Mouse (Mus musculus) liver, embryonic 12.5 days (tissue): ENCODE results near the gene Ppp3ca. TPM values are rescaled to one million over a fixed set of nuclear protein-coding genes. Genes with fewer than 3 reads are reported as not detected.

ENCODE experiments used
- ATAC-seq: fragments of 200-750 bp; cut with Nextera tagmentation; 2 replicates; pipeline ENCODE4 v1.8.0; 2017; ENCODE audit warnings: moderate number of reproducible peaks, mild to moderate bottlenecking, moderate library complexity
- H3K27ac ChIP-seq: fragments of 300-500 bp; sonication (generic); 2 replicates; pipeline ENCODE4 v1.5.1; 2016; ENCODE audit warnings: mild to moderate bottlenecking
- H3K27me3 ChIP-seq: fragments of 300-500 bp; sonication (generic); replicated peaks from 2 replicates; pipeline ENCODE4 v1.6.1; 2016; ENCODE audit warnings: mild to moderate bottlenecking, moderate library complexity
- H3K36me3 ChIP-seq: fragments of 300-500 bp; sonication (generic); 2 replicates; pipeline ENCODE4 v1.6.1; 2016; ENCODE audit warnings: mild to moderate bottlenecking, moderate library complexity
- H3K4me1 ChIP-seq: fragments of 300-500 bp; sonication (generic); 2 replicates; pipeline ENCODE4 v1.6.1; 2016
- H3K4me2 ChIP-seq: fragments of 300-500 bp; sonication (generic); 2 replicates; pipeline ENCODE4 v1.6.1; 2016; ENCODE audit warnings: mild to moderate bottlenecking, moderate library complexity
- H3K4me3 ChIP-seq: fragments of 300-500 bp; sonication (generic); 2 replicates; pipeline ENCODE4 v1.5.1; 2016; ENCODE audit warnings: mild to moderate bottlenecking, moderate library complexity
- H3K9ac ChIP-seq: fragments of 300-500 bp; sonication (generic); 2 replicates; pipeline ENCODE4 v1.6.1; 2016; ENCODE audit warnings: mild to moderate bottlenecking, moderate library complexity
- H3K9me3 ChIP-seq: fragments of 300-500 bp; sonication (generic); replicated peaks from 2 replicates; pipeline ENCODE4 v1.6.1; 2016; ENCODE audit warnings: mild to moderate bottlenecking, moderate library complexity
- WGBS: fragments of 180-500 bp; shearing (Covaris S2); methylation state at CpG from one replicate; pipeline ENCODE4 v1.1.7; 2016; ENCODE audit not compliant: insufficient replicate concordance; 5-methylcytosine and 5-hydroxymethylcytosine counted together
- polyA plus RNA-seq: library from polyadenylated mRNA; unstranded; fragments of >200 nt; fragmentation: Nextera tagmentation; extraction: Ambion mirVana; gene quantifications from 2 replicates; pipeline ENCODE4 v1.2.1, GENCODE M21; 2016

The Ppp3ca gene
- polyA plus RNA-seq, 1 experiment from 2014 or later: 25.3 TPM

DNA sequence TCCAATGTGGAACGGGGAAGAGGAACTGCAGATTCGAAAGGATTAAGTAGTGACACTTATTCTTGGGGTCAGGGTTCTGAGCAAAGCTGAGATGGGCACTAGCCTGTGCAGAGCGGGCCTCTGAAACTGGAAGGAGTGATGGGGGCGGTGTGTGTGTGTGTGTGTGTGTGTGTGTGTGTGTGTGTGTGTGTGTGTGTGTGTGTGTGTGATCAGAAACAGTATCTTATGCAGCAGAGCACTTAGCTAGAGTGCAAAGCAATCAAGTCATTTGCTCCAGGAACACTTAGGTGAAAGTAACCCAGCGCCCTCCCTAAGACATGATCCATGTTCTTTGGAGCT, 2.0 kb downstream of the Ppp3ca start:
- H3K27ac ChIP-seq: no peak overlapping the region
- no peaks in the 10 kb centered on the region for H3K27me3 ChIP-seq
- H3K9ac ChIP-seq: peak overlapping the region; percentile 90
- no peak for ATAC-seq
- H3K4me2 ChIP-seq: peak overlapping the region; percentile 99
- no peaks in the 10 kb centered on the region for H3K36me3 ChIP-seq
- H3K4me1 ChIP-seq: peaks cover 32% of the 10 kb centered on the region
- no peaks in the 10 kb centered on the region for H3K9me3 ChIP-seq
- 14% methylated on average over 5 of the region's 5 CpGs for WGBS
- peak overlapping the region; percentile 78 for H3K4me3 ChIP-seq

- Histone ChIP-seq H3K27me3 (no peaks in the 10 kb centered on the region), H3K36me3 (no peaks in the 10 kb centered on the region), H3K9me3 (no peaks in the 10 kb centered on the region), H3K4me2 (no peak overlapping the region), H3K4me1 (peaks cover 32% of the 10 kb centered on the region), H3K27ac (no peak overlapping the region), H3K9ac (no peak overlapping the region), H3K4me3 (no peak overlapping the region)
- no peak for ATAC-seq
- WGBS: 79% methylated on average over 3 of the region's 3 CpGs
Measured at GRCm38 (mm10) chr3:136672870-136673269, 2.9 kb downstream of the Ppp3ca start.

- no peak overlapping the region for H3K9ac ChIP-seq
- no peaks in the 10 kb centered on the region for H3K9me3 ChIP-seq
- H3K27me3 ChIP-seq: no peaks in the 10 kb centered on the region
- H3K4me2 ChIP-seq: no peak overlapping the region
- no peak for ATAC-seq
- no peak overlapping the region for H3K27ac ChIP-seq
- WGBS: 42% methylated on average over 2 of the region's 2 CpGs
- H3K4me3 ChIP-seq: no peak overlapping the region
- no peaks in the 10 kb centered on the region for H3K36me3 ChIP-seq
- H3K4me1 ChIP-seq: peaks cover 30% of the 10 kb centered on the region
Measured at GRCm38 (mm10) chr3:136673363-136673762, 3.4 kb downstream of the Ppp3ca start.

GRCm38 (mm10) chr3:136674486-136674885, 4.6 kb downstream of the Ppp3ca start:
- Histone ChIP-seq H3K9ac (no peak overlapping the region), H3K4me2 (no peak overlapping the region), H3K27me3 (no peaks in the 10 kb centered on the region), H3K27ac (no peak overlapping the region), H3K36me3 (no peaks in the 10 kb centered on the region), H3K9me3 (no peaks in the 10 kb centered on the region), H3K4me3 (no peak overlapping the region), H3K4me1 (peaks cover 22% of the 10 kb centered on the region)
- no peak for ATAC-seq
- WGBS: 77% methylated on average over 5 of the region's 5 CpGs

DNA sequence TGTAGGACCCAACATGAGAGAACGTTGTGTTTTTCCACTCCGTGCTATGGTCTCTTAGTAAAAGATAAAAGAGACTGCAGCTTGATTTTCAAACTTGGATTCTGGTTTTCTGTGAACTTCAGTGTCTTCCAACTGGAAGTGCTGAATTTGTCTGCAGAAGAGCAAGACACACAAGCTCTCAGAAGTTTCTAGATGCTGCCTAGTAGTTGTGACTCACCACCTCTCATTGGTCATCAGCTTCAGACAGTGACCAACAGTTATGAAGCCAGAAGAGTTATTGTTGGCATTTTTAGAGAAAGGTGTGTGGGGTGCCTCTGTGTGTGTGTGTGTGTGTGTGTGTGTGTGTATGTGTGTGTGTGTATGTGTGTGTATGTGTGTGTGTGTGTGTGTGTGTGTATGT, 7.1 kb downstream of the Ppp3ca start:
- Histone ChIP-seq H3K27me3 (no peaks in the 10 kb centered on the region), H3K4me3 (no peak overlapping the region), H3K9ac (no peak overlapping the region), H3K36me3 (no peaks in the 10 kb centered on the region), H3K27ac (no peak overlapping the region), H3K4me1 (peaks cover 20% of the 10 kb centered on the region), H3K9me3 (no peaks in the 10 kb centered on the region), H3K4me2 (no peak overlapping the region)
- 88% methylated on average over 2 of the region's 2 CpGs for WGBS
- ATAC-seq: no peak

DNA sequence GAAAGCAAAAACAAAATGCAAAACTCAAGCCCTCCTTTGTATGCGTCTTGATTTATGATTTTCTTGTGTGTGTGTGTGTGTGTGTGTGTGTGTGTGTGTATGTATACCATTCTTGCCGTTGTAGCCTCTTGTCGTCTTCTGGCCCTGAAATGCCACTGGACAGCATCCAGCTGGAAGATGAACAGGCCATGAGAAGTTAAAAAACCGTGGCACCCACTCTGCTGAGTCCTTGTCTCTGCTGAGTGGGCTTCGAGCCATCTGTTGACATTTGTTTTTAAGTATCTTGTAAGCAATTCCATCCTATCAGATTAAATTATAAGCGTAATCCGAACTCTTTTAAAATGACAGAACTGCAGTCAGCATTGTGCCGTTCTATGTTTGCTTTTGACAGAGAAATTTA, 8.5 kb downstream of the Ppp3ca start:
- WGBS: 72% methylated on average over 8 of the region's 8 CpGs
- no peak overlapping the region for H3K4me3 ChIP-seq

GRCm38 (mm10) chr3:136679903-136680491, 10.1 kb downstream of the Ppp3ca start:
- H3K4me2 ChIP-seq: no peak overlapping the region
- WGBS: 64% methylated on average over 6 of the region's 6 CpGs
- no peak overlapping the region for H3K4me3 ChIP-seq
- no peaks in the 10 kb centered on the region for H3K9me3 ChIP-seq
- H3K27me3 ChIP-seq: no peaks in the 10 kb centered on the region
- no peak for ATAC-seq
- no peaks in the 10 kb centered on the region for H3K36me3 ChIP-seq
- H3K9ac ChIP-seq: no peak overlapping the region
- no peak overlapping the region for H3K27ac ChIP-seq
- H3K4me1 ChIP-seq: peaks cover 17% of the 10 kb centered on the region; the same call in 1 of the 2 replicates

More for the DNA sequence above, 8.5 kb downstream of the Ppp3ca start:
- Histone ChIP-seq H3K9me3 (no peaks in the 10 kb centered on the region), H3K36me3 (no peaks in the 10 kb centered on the region), H3K4me1 (peaks cover 16% of the 10 kb centered on the region), H3K27ac (no peak overlapping the region), H3K9ac (no peak overlapping the region), H3K4me2 (no peak overlapping the region), H3K27me3 (no peaks in the 10 kb centered on the region)
- no peak for ATAC-seq

GRCm38 (mm10) chr3:136682242-136682641, 12.3 kb downstream of the Ppp3ca start:
- 70% methylated on average over 8 of the region's 8 CpGs for WGBS
- H3K4me1 ChIP-seq: peaks cover 17% of the 10 kb centered on the region; the same call in 1 of the 2 replicates
- no peak overlapping the region for H3K9ac ChIP-seq
- no peaks in the 10 kb centered on the region for H3K27me3 ChIP-seq
- H3K27ac ChIP-seq: no peak overlapping the region
- H3K9me3 ChIP-seq: no peaks in the 10 kb centered on the region
- H3K4me3 ChIP-seq: no peak overlapping the region
- H3K4me2 ChIP-seq: no peak overlapping the region
- no peaks in the 10 kb centered on the region for H3K36me3 ChIP-seq
- no peak for ATAC-seq

DNA sequence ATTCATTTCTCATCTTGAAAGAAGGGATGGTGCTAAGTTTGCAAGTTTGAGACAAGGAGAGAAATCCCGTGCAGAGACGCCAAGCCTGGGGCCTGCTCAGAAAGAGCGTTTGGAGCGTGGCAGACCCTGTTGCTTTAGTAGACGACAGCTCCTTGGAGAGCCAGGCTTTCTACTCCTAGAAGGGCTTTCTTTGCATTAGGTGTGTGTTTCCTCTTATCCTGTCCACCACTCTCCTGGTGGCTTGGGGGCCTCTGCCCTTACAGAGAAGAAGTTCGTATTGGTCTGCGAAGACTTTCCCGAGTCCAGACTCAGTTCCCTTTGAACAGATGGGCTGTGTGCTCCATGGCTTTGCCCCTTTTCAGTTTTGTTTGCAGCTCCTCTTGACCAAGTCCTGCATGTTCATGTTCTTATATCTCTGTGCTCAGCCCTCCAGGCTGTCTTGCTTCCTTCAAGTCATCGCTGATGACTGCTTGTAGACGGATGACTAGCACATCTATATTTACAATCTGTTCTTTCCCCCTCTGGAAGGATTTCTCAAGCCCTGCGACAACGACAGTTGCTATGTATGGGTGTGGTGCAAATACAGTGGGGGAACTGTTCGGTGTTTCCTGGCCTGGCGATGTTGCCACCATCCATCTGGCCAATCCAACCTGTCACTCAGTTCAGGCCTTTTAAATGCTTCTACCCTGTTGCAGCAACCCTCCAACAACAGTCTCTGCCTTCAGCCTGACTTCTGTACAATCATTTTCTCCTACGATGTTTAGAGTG, 14.5 kb downstream of the Ppp3ca start:
- H3K9ac ChIP-seq: no peak overlapping the region
- H3K27ac ChIP-seq: no peak overlapping the region
- H3K36me3 ChIP-seq: no peaks in the 10 kb centered on the region
- 48% methylated on average over 15 of the region's 15 CpGs for WGBS
- ATAC-seq: 0 out of 2 replicates have a peak, but pooled peaks have one; percentile 30
- no peaks in the 10 kb centered on the region for H3K27me3 ChIP-seq
- H3K4me1 ChIP-seq: peaks cover 21% of the 10 kb centered on the region; the same call in 1 of the 2 replicates
- no peaks in the 10 kb centered on the region for H3K9me3 ChIP-seq
- H3K4me3 ChIP-seq: no peak overlapping the region
- H3K4me2 ChIP-seq: no peak overlapping the region

DNA sequence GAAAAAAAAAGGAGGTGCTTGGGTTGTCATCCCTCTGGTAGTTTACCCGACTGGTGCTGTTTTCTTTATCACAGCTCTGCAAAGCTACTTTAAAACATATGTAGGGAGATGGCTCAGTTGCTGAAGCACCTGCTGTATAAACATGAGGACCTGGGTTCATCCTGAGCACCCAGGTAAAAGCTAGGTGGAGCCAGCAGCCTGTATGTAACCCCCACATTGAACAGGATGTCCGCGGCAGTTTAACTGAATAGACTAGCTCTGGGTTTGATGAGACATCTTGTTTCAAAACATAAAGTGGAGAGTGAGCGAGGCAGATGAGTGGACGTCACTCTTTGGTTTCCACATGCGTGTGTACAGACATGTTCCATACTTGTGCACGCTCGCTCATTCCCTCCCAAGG, 16.5 kb downstream of the Ppp3ca start:
- 83% methylated on average over 8 of the region's 8 CpGs for WGBS
- Histone ChIP-seq H3K4me3 (no peak overlapping the region), H3K4me2 (no peak overlapping the region), H3K36me3 (no peaks in the 10 kb centered on the region), H3K9me3 (no peaks in the 10 kb centered on the region), H3K27me3 (no peaks in the 10 kb centered on the region), H3K9ac (no peak overlapping the region), H3K27ac (no peak overlapping the region), H3K4me1 (peaks cover 15% of the 10 kb centered on the region)
- no peak for ATAC-seq

DNA sequence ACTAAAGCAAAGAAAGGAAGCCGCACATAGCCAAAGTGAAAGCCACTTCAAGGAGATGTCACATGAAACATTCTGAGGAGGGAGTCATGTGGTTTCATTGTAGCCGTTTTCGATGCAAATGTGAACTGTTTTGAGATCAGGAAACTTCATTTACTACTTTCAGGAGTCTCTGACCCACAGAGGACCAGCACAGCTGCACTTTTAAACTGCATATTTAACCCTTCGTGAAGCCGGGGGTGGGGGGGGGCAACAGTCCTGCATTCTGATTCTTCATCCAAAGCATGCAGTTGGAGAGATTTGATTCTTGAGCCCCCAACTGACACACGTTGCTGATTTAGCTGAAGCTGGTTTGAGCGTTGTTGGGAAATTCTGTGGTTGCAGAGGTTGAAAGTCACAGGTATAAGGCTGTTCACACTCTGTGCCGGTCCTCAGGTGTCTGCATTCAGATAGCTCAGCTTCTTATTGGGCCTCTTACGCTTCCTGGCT, 18.2 kb downstream of the Ppp3ca start:
- no peak for ATAC-seq
- no peaks in the 10 kb centered on the region for H3K36me3 ChIP-seq
- H3K4me2 ChIP-seq: no peak overlapping the region
- WGBS: 67% methylated on average over 9 of the region's 9 CpGs
- no peak overlapping the region for H3K9ac ChIP-seq
- no peak overlapping the region for H3K4me3 ChIP-seq
- H3K27ac ChIP-seq: no peak overlapping the region
- peaks cover 13% of the 10 kb centered on the region for H3K4me1 ChIP-seq
- H3K27me3 ChIP-seq: no peaks in the 10 kb centered on the region
- no peaks in the 10 kb centered on the region for H3K9me3 ChIP-seq

DNA sequence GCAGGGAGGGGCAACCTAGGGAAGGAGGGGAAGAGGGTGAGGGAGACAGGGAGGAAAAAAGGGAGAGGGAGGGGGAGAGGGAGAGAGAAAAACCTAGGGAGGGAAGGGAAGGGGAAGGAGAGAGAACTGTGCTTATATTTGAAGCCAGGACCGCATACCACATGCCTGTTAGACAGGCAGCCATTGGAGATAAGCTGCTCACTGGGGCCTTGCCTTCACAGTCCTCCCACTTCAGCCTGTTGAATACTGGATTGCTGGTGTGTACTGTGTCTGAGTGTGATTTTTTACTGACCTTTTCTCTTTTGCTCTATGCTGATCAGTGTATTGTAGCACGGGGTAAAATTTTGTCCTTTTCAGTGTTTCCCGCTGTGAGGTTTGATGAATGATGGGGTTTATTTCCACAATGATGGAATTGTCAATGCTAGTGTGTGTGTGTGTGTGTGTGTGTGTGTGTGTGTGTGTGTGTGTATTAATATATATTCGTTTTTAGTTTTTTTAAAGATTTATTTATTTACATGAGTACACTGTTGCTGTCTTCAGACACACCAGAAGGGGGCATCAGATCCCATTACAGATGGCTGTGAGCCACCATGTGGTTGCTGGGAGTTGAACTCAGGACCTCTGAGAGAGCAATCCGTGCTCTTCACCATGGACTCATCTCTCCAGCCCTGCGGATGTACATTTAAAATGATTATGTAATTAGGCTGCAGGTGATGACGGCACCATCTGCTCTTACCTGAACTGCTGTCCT, 20.0 kb downstream of the Ppp3ca start:
- no peak overlapping the region for H3K27ac ChIP-seq
- 72% methylated on average over 7 of the region's 7 CpGs for WGBS
- H3K4me2 ChIP-seq: no peak overlapping the region
- H3K9me3 ChIP-seq: no peaks in the 10 kb centered on the region
- no peaks in the 10 kb centered on the region for H3K27me3 ChIP-seq
- ATAC-seq: 0 out of 2 replicates have a peak, but pooled peaks have one; percentile 37
- H3K36me3 ChIP-seq: no peaks in the 10 kb centered on the region
- H3K4me3 ChIP-seq: no peak overlapping the region
- no peak overlapping the region for H3K9ac ChIP-seq
- H3K4me1 ChIP-seq: peaks cover 4% of the 10 kb centered on the region; the same call in 1 of the 2 replicates
